Mouse (Mus musculus): Measurements from ENCODE around the gene Naa50. TPM values are rescaled to one million over a fixed set of nuclear protein-coding genes. Genes with fewer than 3 reads are reported as not detected.

Naa50 gene
- polyA plus RNA-seq, 1 experiment from 2014 or later, result 64.2 TPM

GRCm38 (mm10) chr16:44210156-44211053 lies 70.8 kb downstream of the Naa50 start:
- H3K27me3 ChIP-seq (replicated peaks), result no peaks in the 10 kb centered on the region
- no peak overlapping the region for H3K4me2 ChIP-seq
- peaks cover 60% of the 10 kb centered on the region for H3K36me3 ChIP-seq
- no peak for ATAC-seq (ENCODE audit: low FRiP score)
- 85% methylated on average over 10 of the region's 10 CpGs for WGBS
- H3K4me1 ChIP-seq, result no peaks in the 10 kb centered on the region
- H3K9me3 ChIP-seq (replicated peaks), result no peaks in the 10 kb centered on the region
- no peak overlapping the region for H3K4me3 ChIP-seq (replicated peaks)
- H3K9ac ChIP-seq (replicated peaks), result no peak overlapping the region
- no peak overlapping the region for H3K27ac ChIP-seq (replicated peaks)

- Histone ChIP-seq H3K9ac (replicated peaks) (no peak overlapping the region), H3K4me2 (no peak overlapping the region), H3K27ac (replicated peaks) (no peak overlapping the region), H3K27me3 (replicated peaks) (no peaks in the 10 kb centered on the region), H3K4me3 (replicated peaks) (no peak overlapping the region), H3K4me1 (no peaks in the 10 kb centered on the region), H3K9me3 (replicated peaks) (no peaks in the 10 kb centered on the region), H3K36me3 (peaks cover 64% of the 10 kb centered on the region)
- ATAC-seq (ENCODE audit: low FRiP score), result no peak
- WGBS, result 90% methylated on average over 1 of the region's 1 CpGs
These were observed 71.4 kb downstream of the Naa50 start for GRCm38 (mm10) chr16:44211054-44211414.

DNA sequence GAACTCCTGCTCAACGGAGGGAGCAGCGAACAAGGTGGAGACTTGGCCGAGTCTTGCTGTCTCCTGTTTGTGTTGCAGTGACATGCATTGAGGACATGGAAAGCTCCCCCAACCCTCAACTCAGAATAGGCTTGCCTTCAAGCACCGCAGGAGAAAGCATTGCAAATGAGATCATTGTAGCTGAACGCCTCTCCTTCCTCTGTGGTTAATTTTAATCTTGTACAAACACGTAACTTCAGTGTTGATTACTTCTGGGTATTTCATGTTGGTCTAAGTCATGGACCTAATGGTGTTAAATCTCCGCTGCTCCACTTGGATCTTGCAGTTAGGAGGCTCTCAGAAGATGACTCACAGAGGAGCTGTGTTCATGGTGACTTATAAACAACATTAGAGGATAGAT lies 73.1 kb downstream of the Naa50 start:
- H3K27me3 ChIP-seq (replicated peaks), result no peaks in the 10 kb centered on the region
- H3K9ac ChIP-seq (replicated peaks), result no peak overlapping the region
- 92% methylated on average over 7 of the region's 7 CpGs for WGBS
- H3K4me1 ChIP-seq, result no peaks in the 10 kb centered on the region
- peaks cover 78% of the 10 kb centered on the region for H3K36me3 ChIP-seq
- no peak overlapping the region for H3K27ac ChIP-seq (replicated peaks)
- H3K4me3 ChIP-seq (replicated peaks), result no peak overlapping the region
- H3K9me3 ChIP-seq (replicated peaks), result no peaks in the 10 kb centered on the region
- H3K4me2 ChIP-seq, result no peak overlapping the region
- ATAC-seq (ENCODE audit: low FRiP score), result no peak

Other genes starting within 250 kb of the Naa50 start
- gene Qtrt2, start 213.0 kb upstream of the Naa50 start, polyA plus RNA-seq (2015; fragmentation: Nextera tagmentation; extraction: Ambion mirVana), result 17.8 and 19.3 TPM in 2 replicates
- gene Zdhhc23, start 160.0 kb upstream of the Naa50 start, polyA plus RNA-seq (2015; fragmentation: Nextera tagmentation; extraction: Ambion mirVana), result 3.1 and 3.4 TPM in 2 replicates
- gene Gramd1c, start 76.5 kb upstream of the Naa50 start, polyA plus RNA-seq (2015; fragmentation: Nextera tagmentation; extraction: Ambion mirVana), result 2.8 and 3.0 TPM in 2 replicates
- gene Atp6v1a, start 125 bp upstream of the Naa50 start, polyA plus RNA-seq (2015; fragmentation: Nextera tagmentation; extraction: Ambion mirVana), result 138 and 139 TPM in 2 replicates
- 2.5 TPM in 2 replicates for gene Usf3, start 33.4 kb downstream of the Naa50 start, polyA plus RNA-seq (2015; fragmentation: Nextera tagmentation; extraction: Ambion mirVana)
- 13.3 and 15.4 TPM in 2 replicates for gene Sidt1, start 193.4 kb downstream of the Naa50 start, polyA plus RNA-seq (2015; fragmentation: Nextera tagmentation; extraction: Ambion mirVana)
- gene Spice1, start 207.3 kb downstream of the Naa50 start, polyA plus RNA-seq (2015; fragmentation: Nextera tagmentation; extraction: Ambion mirVana), result 12.1 and 15.1 TPM in 2 replicates